Comparison of ENCODE assay signal across 8 mouse cellular contexts in genomic region chr8:124792186-124792585, GRCm38 (mm10). TPM values are rescaled to one million over a fixed set of nuclear protein-coding genes. Genes with fewer than 3 reads are reported as not detected.
DNase-seq lines count a peak whose midpoint lies in the region; ATAC-seq and TF ChIP-seq lines count a peak whose summit lies in the region.

No protein-coding gene starts in this region.

- no peaks in the 10 kb centered on the region for H3K9me3 ChIP-seq in hindbrain, embryonic 11.5 days (ENCODE audit: control insufficient read depth, low read length)
- H3K9me3 ChIP-seq in limb, embryonic 12.5 days = no peaks in the 10 kb centered on the region

- peaks cover 16% of the 10 kb centered on the region for H3K27me3 ChIP-seq in thymus, adult 2 months (ENCODE audit: control insufficient read depth, insufficient read depth, low read length)
- H3K27me3 ChIP-seq in hindbrain, embryonic 11.5 days (ENCODE audit: control insufficient read depth, insufficient read depth, low read length) = peaks cover 37% of the 10 kb centered on the region
- peaks cover 82% of the 10 kb centered on the region for H3K27me3 ChIP-seq in limb, embryonic 12.5 days

- under 1% methylated on average over 32 of the region's 32 CpGs for WGBS in thymus, adult 2 months
- WGBS in hindbrain, embryonic 11.5 days = under 1% methylated on average over 32 of the region's 32 CpGs
- 2% methylated on average over 32 of the region's 32 CpGs for WGBS in limb, embryonic 12.5 days

- peaks cover 21% of the 10 kb centered on the region for H3K4me1 ChIP-seq in thymus, adult 2 months (replicated peaks; ENCODE audit: control insufficient read depth, insufficient read depth, low read length)
- peaks cover 9% of the 10 kb centered on the region for H3K4me1 ChIP-seq in hindbrain, embryonic 11.5 days (replicated peaks; ENCODE audit: control insufficient read depth, insufficient read depth, low read length)
- H3K4me1 ChIP-seq in limb, embryonic 12.5 days (replicated peaks) = peaks cover 26% of the 10 kb centered on the region

- DNase-seq in adrenal gland, adult 2 months = peak; percentile 31
- DNase-seq in adrenal gland, adult 8-10 months = no peak
- peak; percentile 20 for DNase-seq in thymus, adult 2 months
- DNase-seq in thymus, adult 18-20 months = no peak
- DNase-seq in hindbrain, embryonic 11.5 days (ENCODE audit: low spot score) = peak; percentile 63
- peak; percentile 68 for DNase-seq in right cerebral cortex, adult 18-20 months
- no peak for DNase-seq in spleen, adult 18-20 months

- TF ChIP-seq POLR2A in thymus, adult 2 months (IDR thresholded peaks at IDR 0.05; ENCODE audit: control insufficient read depth, extremely low read depth, insufficient read depth, low read length, poor library complexity) = no peak

- H3K9ac ChIP-seq in hindbrain, embryonic 11.5 days (ENCODE audit: low read depth, low read length) = peak overlapping the region; percentile 55
- peak overlapping the region; percentile 13; the same call in 1 of the 2 replicates for H3K9ac ChIP-seq in limb, embryonic 12.5 days (replicated peaks)

- no peak for TF ChIP-seq CTCF in thymus, adult 2 months (IDR thresholded peaks at IDR 0.05; ENCODE audit: borderline replicate concordance, control insufficient read depth, extremely low read depth, insufficient read depth, low read length, poor library complexity)

- H3K4me2 ChIP-seq in hindbrain, embryonic 11.5 days (replicated peaks; ENCODE audit: low read depth, low read length) = peak overlapping the region; percentile 99
- H3K4me2 ChIP-seq in limb, embryonic 12.5 days = peak overlapping the region; percentile 100

- no peak overlapping the region for H3K4me3 ChIP-seq in thymus, adult 2 months (ENCODE audit: control insufficient read depth, insufficient read depth, low read length)
- H3K4me3 ChIP-seq in hindbrain, embryonic 11.5 days (ENCODE audit: low read depth, low read length) = peak overlapping the region; percentile 64
- H3K4me3 ChIP-seq in limb, embryonic 12.5 days (replicated peaks) = peak overlapping the region; percentile 67

- peak; percentile 18; the same call in 1 of the 2 replicates for ATAC-seq in hindbrain, embryonic 11.5 days (ENCODE audit: low FRiP score)
- no peak for ATAC-seq in limb, embryonic 12.5 days (ENCODE audit: insufficient number of reproducible peaks, insufficient read depth, low FRiP score, low TSS enrichment, low read depth)

- no peaks in the 10 kb centered on the region for H3K36me3 ChIP-seq in thymus, adult 2 months (ENCODE audit: control insufficient read depth, insufficient read depth, low read length)
- no peaks in the 10 kb centered on the region for H3K36me3 ChIP-seq in hindbrain, embryonic 11.5 days (ENCODE audit: control insufficient read depth, insufficient read depth, low read length)
- no peaks in the 10 kb centered on the region for H3K36me3 ChIP-seq in limb, embryonic 12.5 days

- no peak overlapping the region for H3K27ac ChIP-seq in thymus, adult 2 months (ENCODE audit: control insufficient read depth, insufficient read depth, low read length)
- peak overlapping the region; percentile 92 for H3K27ac ChIP-seq in hindbrain, embryonic 11.5 days (ENCODE audit: low read depth, low read length)
- H3K27ac ChIP-seq in limb, embryonic 12.5 days = no peak overlapping the region

RNA-seq across cellular contexts. Expression of gene Trim67, which starts 0.7 kb away (rescaled TPM):
- 1 to 10 TPM; 1.4 to 3.5 TPM for total RNA-seq in adrenal gland, adult 2 months (2021)
- 0.52 and 1.0 TPM in 2 replicates for polyA plus RNA-seq in adrenal gland, adult 2 months (2012; rRNA removed)
- 1 to 10 TPM in 3 of 4 experiments, under 1 TPM in 1; 0.99 to 2.9 (median 1.3) TPM for total RNA-seq in adrenal gland, adult 8-10 months (2022)
- 0.26 TPM in 2 replicates for polyA plus RNA-seq in thymus, adult 2 months (2012; rRNA removed)
- polyA plus RNA-seq in hindbrain, embryonic 11.5 days (2014; fragmentation: Nextera tagmentation; extraction: Ambion mirVana) = 6.5 and 7.3 TPM in 2 replicates
- polyA plus RNA-seq in limb, embryonic 12.5 days (2016; fragmentation: Nextera tagmentation; extraction: Ambion mirVana) = 0.05 TPM in 1 of 2 replicates, not detected in the other

RNA-seq across cellular contexts. Expression of gene Fam89a, which starts 40.6 kb away (rescaled TPM):
- total RNA-seq in adrenal gland, adult 2 months (2021) = under 1 TPM; 0.28 to 0.43 TPM
- polyA plus RNA-seq in adrenal gland, adult 2 months (2012; rRNA removed) = 1.0 and 1.6 TPM in 2 replicates
- total RNA-seq in adrenal gland, adult 8-10 months (2022) = under 1 TPM in 3 of 4 experiments, not detected in 1; 0.42 to 0.73 (median 0.49) TPM
- polyA plus RNA-seq in thymus, adult 2 months (2012; rRNA removed) = 14.2 and 15.5 TPM in 2 replicates
- 3.9 and 4.3 TPM in 2 replicates for polyA plus RNA-seq in hindbrain, embryonic 11.5 days (2014; fragmentation: Nextera tagmentation; extraction: Ambion mirVana)
- 4.4 and 4.8 TPM in 2 replicates for polyA plus RNA-seq in limb, embryonic 12.5 days (2016; fragmentation: Nextera tagmentation; extraction: Ambion mirVana)

Comparison
In these comparisons a context has a peak if more than half of its experiments do, and no peak if none do; other contexts are left out.
1. DNase-seq: peak in adrenal gland, adult 2 months (single experiment), thymus, adult 2 months (single experiment), hindbrain, embryonic 11.5 days (single experiment) and right cerebral cortex, adult 18-20 months (single experiment); none in adrenal gland, adult 8-10 months (single experiment), thymus, adult 18-20 months (0 of 2) and spleen, adult 18-20 months (0 of 2).